Mouse (Mus musculus) MEL (cell line): Measurements from ENCODE around the gene Cpt1c. TPM values are rescaled to one million over a fixed set of nuclear protein-coding genes. Genes with fewer than 3 reads are reported as not detected.

Experiments used
- DNase-seq: peaks from one replicate; pipeline ENCODE4 v3.0.0; 2011; ENCODE audit warnings: low read depth, low spot score
- H3K27ac ChIP-seq: 2 replicates; pipeline ENCODE4 v1.5.1; 2012; ENCODE audit warnings: low read depth, mild to moderate bottlenecking, control low read depth, low read length, moderate library complexity; ENCODE audit not compliant: control insufficient read depth
- H3K27me3 ChIP-seq, 2 experiments: fragments of 150-350 bp in 1 of 2; sonication (generic) in 1 of 2; 2 replicates each; pipeline ENCODE4 v1.6.1; 2012; ENCODE audit warnings: low read length in 2 of 2, mild to moderate bottlenecking in 2 of 2, improper control_type of control experiment in 1 of 2, moderate library complexity in 1 of 2; ENCODE audit not compliant: insufficient read depth in 2 of 2, control insufficient read depth in 1 of 2
- H3K36me3 ChIP-seq, 2 experiments: 2 replicates each; pipeline ENCODE4 v1.6.1; 2012 to 2014; ENCODE audit warnings: low read length in 2 of 2, improper control_type of control experiment in 1 of 2, inconsistent platforms in 1 of 2, mild to moderate bottlenecking in 1 of 2; ENCODE audit not compliant: insufficient read depth in 2 of 2, control insufficient read depth in 1 of 2
- H3K4me1 ChIP-seq, 2 experiments: fragments of 150-350 bp in 1 of 2; sonication (generic) in 1 of 2; 2 replicates each; pipeline ENCODE4 v1.6.1; 2012; ENCODE audit warnings: low read length in 2 of 2, improper control_type of control experiment in 1 of 2, mild to moderate bottlenecking in 1 of 2; ENCODE audit not compliant: insufficient read depth in 2 of 2, control insufficient read depth in 1 of 2
- H3K4me3 ChIP-seq, 2 experiments: fragments of 150-350 bp in 1 of 2; sonication (generic) in 1 of 2; 2 replicates each; pipeline ENCODE4 v1.5.1; 2012; ENCODE audit warnings: low read depth in 2 of 2, low read length in 2 of 2, mild to moderate bottlenecking in 2 of 2, moderate library complexity in 2 of 2, control low read depth in 1 of 2, improper control_type of control experiment in 1 of 2; ENCODE audit not compliant: control insufficient read depth in 1 of 2, insufficient read depth in 1 of 2
- H3K79me2 ChIP-seq: 2 replicates; pipeline ENCODE4 v1.6.1; 2012; ENCODE audit warnings: mild to moderate bottlenecking, low read length, moderate library complexity; ENCODE audit not compliant: control insufficient read depth, poor library complexity, insufficient read depth
- H3K9ac ChIP-seq: 2 replicates; pipeline ENCODE4 v1.6.1; 2012; ENCODE audit warnings: low read depth, mild to moderate bottlenecking, control low read depth, low read length, moderate library complexity; ENCODE audit not compliant: control insufficient read depth, poor library complexity, severe bottlenecking
- H3K9me3 ChIP-seq: fragments of 150-350 bp; sonication (generic); replicated peaks from 2 replicates; pipeline ENCODE4 v1.6.1; 2012; ENCODE audit warnings: mild to moderate bottlenecking, low read length, improper control_type of control experiment, moderate library complexity; ENCODE audit not compliant: insufficient read depth
- BHLHE40 ChIP-seq: IDR thresholded peaks from 2 replicates; pipeline ENCODE4 v1.6.1; 2012; ENCODE audit warnings: low read depth, mild to moderate bottlenecking, inconsistent platforms, low read length, improper control_type of control experiment, borderline replicate concordance
- CHD1 ChIP-seq: IDR thresholded peaks from 2 replicates; pipeline ENCODE4 v1.6.1; 2012; ENCODE audit warnings: low read depth, mild to moderate bottlenecking, inconsistent platforms, low read length, improper control_type of control experiment
- CHD2 ChIP-seq: IDR thresholded peaks from 2 replicates; pipeline ENCODE4 v1.6.1; 2011; ENCODE audit warnings: low read length, improper control_type of control experiment
- E2F4 ChIP-seq: IDR thresholded peaks from 2 replicates; pipeline ENCODE4 v1.6.1; 2011; ENCODE audit warnings: low read depth, low read length, improper control_type of control experiment, borderline replicate concordance
- GABPA ChIP-seq: IDR thresholded peaks from 2 replicates; pipeline ENCODE4 v1.6.1; 2012; ENCODE audit warnings: low read depth, mild to moderate bottlenecking, inconsistent platforms, low read length, improper control_type of control experiment, moderate library complexity
- GATA1 ChIP-seq: IDR thresholded peaks from 2 replicates; pipeline ENCODE4 v1.6.1; 2011; ENCODE audit warnings: low read depth, low read length, improper control_type of control experiment
- HCFC1 ChIP-seq: IDR thresholded peaks from 2 replicates; pipeline ENCODE4 v1.6.1; 2012; ENCODE audit warnings: low read depth, mild to moderate bottlenecking, inconsistent platforms, low read length, improper control_type of control experiment, moderate library complexity
- JUND ChIP-seq: IDR thresholded peaks from 2 replicates; pipeline ENCODE4 v1.6.1; 2011; ENCODE audit warnings: low read depth, mild to moderate bottlenecking, improper control_type of control experiment, low read length
- KAT2A ChIP-seq: conservative IDR thresholded peaks from 2 replicates; pipeline ENCODE4 v1.6.1; 2012; ENCODE audit warnings: low read depth, low read length, improper control_type of control experiment, inconsistent platforms
- MYB ChIP-seq: IDR thresholded peaks from 2 replicates; pipeline ENCODE4 v1.6.1; 2011; ENCODE audit warnings: mild to moderate bottlenecking, low read depth, low read length, improper control_type of control experiment
- MYC ChIP-seq: IDR thresholded peaks from 2 replicates; pipeline ENCODE4 v1.6.1; 2011; ENCODE audit warnings: low read depth, mild to moderate bottlenecking, low read length, improper control_type of control experiment, moderate library complexity
- POLR2AphosphoS5 ChIP-seq: IDR thresholded peaks from 2 replicates; pipeline ENCODE4 v1.6.1; 2012; ENCODE audit warnings: low read depth, borderline replicate concordance, mild to moderate bottlenecking, inconsistent platforms, low read length, moderate library complexity, mixed read lengths
- RAD21 ChIP-seq: IDR thresholded peaks from 2 replicates; pipeline ENCODE4 v1.6.1; 2011; ENCODE audit warnings: mild to moderate bottlenecking, low read depth, low read length, improper control_type of control experiment
- SMC3 ChIP-seq: IDR thresholded peaks from 2 replicates; pipeline ENCODE4 v1.6.1; 2011; ENCODE audit warnings: low read depth, low read length, improper control_type of control experiment
- USF1 ChIP-seq: IDR thresholded peaks from 2 replicates; pipeline ENCODE4 v1.6.1; 2014; ENCODE audit warnings: low read depth, mild to moderate bottlenecking, inconsistent platforms, low read length, improper control_type of control experiment, moderate library complexity
- ZKSCAN1 ChIP-seq: IDR thresholded peaks from 2 replicates; pipeline ENCODE4 v1.6.1; 2012; ENCODE audit warnings: low read depth, mild to moderate bottlenecking, inconsistent platforms, low read length, improper control_type of control experiment, moderate library complexity
- ZNF384 ChIP-seq: IDR thresholded peaks from 2 replicates; pipeline ENCODE4 v1.6.1; 2012; ENCODE audit warnings: low read depth, mild to moderate bottlenecking, inconsistent platforms, low read length, improper control_type of control experiment
- polyA plus RNA-seq, 2 experiments: library from polyadenylated mRNA; stranded (reverse) in 1 of 2; unstranded in 1 of 2; fragments of >175 nt in 1 of 2; fragments of >200 nt in 1 of 2; gene quantifications; 2 replicates each; pipeline versions ENCODE4 v1.2.1 to v1.2.4; 2012; ENCODE audit warnings: low replicate concordance in 2 of 2, low read depth in 1 of 2; ENCODE audit not compliant: insufficient read length in 2 of 2, insufficient read depth in 1 of 2, missing spikeins in 1 of 2
- total RNA-seq: library from RNA; depleted of rRNA; stranded (reverse); fragments of 300-350 nt; gene quantifications from 2 replicates; pipeline ENCODE4 v1.2.3, GENCODE M21; 2012

The Cpt1c gene
- total and polyA plus RNA-seq, 3 experiments: 0.35 to 0.81 TPM; not detected in 1

- Histone ChIP-seq H3K9ac (no peak overlapping the region), H3K79me2 (peaks cover 16% of the 10 kb centered on the region), H3K9me3 (no peaks in the 10 kb centered on the region), H3K36me3 (peaks cover 4 to 8% of the 10 kb centered on the region in 2 experiments), H3K27ac (no peak overlapping the region), H3K4me1 (peaks cover 4 to 14% of the 10 kb centered on the region in 2 experiments), H3K4me3 (no peak overlapping the region)
- TF ChIP-seq POLR2AphosphoS5 (no peak), MYB (no peak), GATA1 (no peak), GABPA (no peak), MYC (no peak), ZNF384 (no peak)
- TF ChIP-seq, all 39 proteins: peak for 0
- DNase-seq: no peak
- H3K27me3 ChIP-seq: no peaks in the 10 kb centered on the region
Observed at GRCm38 (mm10) chr7:45012011-45012410, 37.4 kb upstream of the Cpt1c start.

GRCm38 (mm10) chr7:45008411-45008810 is 33.8 kb upstream of the Cpt1c start:
- Histone ChIP-seq H3K9ac (no peak overlapping the region), H3K4me3 (no peak overlapping the region), H3K27me3 (no peaks in the 10 kb centered on the region), H3K4me1 (peaks cover 0 to 3% of the 10 kb centered on the region in 2 experiments; a peak in 1 of 4 replicates), H3K36me3 (peaks cover 0 to 4% of the 10 kb centered on the region in 2 experiments; a peak in 3 of 4 replicates), H3K79me2 (no peaks in the 10 kb centered on the region; the same call in 1 of the 2 replicates), H3K27ac (no peak overlapping the region), H3K9me3 (no peaks in the 10 kb centered on the region)
- TF ChIP-seq BHLHE40 (no peak), POLR2AphosphoS5 (no peak), GABPA (no peak), CHD1 (no peak), SMC3 (no peak), KAT2A (no peak), HCFC1 (no peak), RAD21 (no peak), USF1 (no peak), JUND (no peak), ZKSCAN1 (no peak), CHD2 (no peak), ZNF384 (no peak), MYC (no peak), E2F4 (no peak)
- DNase-seq: no peak
